Mouse (Mus musculus): ENCODE measurements around the gene Zfp40.
"Not testable (repeated sequence)": the region's sequence is repeated elsewhere in the genome, so short reads cannot be mapped to it uniquely, and the experiment has no call there.

Gene Zfp40

GRCm38 (mm10) chr17:23192453-23193379, at the start of gene Zfp40:
Zfp40 (minus strand) TSS chr17:23193252.
- peak; percentile 56 for DNase-seq (ENCODE audit: low read depth, low spot score)

- DNase-seq (ENCODE audit: low read depth, low spot score): no peak
Observed at GRCm38 (mm10) chr17:23218320-23218719, 25.3 kb upstream of the Zfp40 start.

DNA sequence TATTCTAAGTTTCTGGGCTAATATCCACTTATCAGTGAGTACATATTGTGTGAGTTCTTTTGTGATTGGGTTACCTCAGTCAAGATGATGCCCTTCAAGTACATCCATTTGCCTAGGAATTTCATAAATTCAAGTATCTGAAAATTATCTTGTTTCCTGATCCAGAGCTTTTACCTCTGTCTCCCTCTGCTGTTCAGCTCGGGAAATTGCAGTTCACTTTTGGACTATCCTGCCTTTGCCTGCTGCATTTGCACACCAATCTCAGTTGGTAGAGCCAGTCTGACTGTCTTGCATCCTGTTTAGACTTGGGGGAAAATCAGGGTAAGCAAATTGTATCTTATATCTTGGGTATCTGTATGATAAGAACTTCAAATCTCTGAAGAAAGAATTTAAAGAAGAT, 6.8 kb upstream of the Zfp40 start:
- not testable (repeated sequence) for DNase-seq (ENCODE audit: low read depth, low spot score)

- no peak for DNase-seq (ENCODE audit: low read depth, low spot score)
Observed at GRCm38 (mm10) chr17:23193441-23193840, 389 bp upstream of the Zfp40 start.

DNA sequence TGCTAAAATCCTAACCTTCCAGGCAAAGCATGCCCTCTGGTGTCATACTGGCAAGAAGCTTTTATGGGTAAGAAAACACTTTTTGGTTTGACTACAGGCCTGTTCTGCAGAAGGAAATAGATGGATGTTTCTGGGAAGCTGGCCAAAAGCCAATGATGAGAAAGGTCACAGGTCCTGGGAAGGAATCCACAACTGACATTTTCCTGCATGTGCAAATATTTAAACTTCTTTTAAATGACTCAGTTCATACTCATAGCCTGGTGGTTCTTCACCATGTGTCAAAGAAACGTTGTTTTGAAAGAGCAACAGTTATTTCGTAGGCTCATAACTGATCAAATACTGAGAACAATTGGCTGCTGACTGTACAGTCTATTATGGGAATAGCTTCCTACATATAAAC, 5.4 kb downstream of the Zfp40 start:
- no peak for DNase-seq (ENCODE audit: low read depth, low spot score)
